Mouse (Mus musculus) bone marrow, adult 2 months (tissue): ENCODE results near the gene Mfap3l. TPM values are rescaled to one million over a fixed set of nuclear protein-coding genes. Genes with fewer than 3 reads are reported as not detected.
A peak's percentile ranks its signal among the peaks of the same experiment; 100 is the strongest.

Experiments
- H3K27ac ChIP-seq: fragments of 200-500 bp; 2 replicates; pipeline ENCODE4 v1.5.1; 2012; ENCODE audit warnings: low read depth, mild to moderate bottlenecking, control low read depth, inconsistent platforms, low read length; ENCODE audit not compliant: control insufficient read depth, poor library complexity, insufficient read depth
- H3K4me1 ChIP-seq: fragments of 200-500 bp; 2 replicates; pipeline ENCODE4 v1.6.1; 2011; ENCODE audit warnings: low read length; ENCODE audit not compliant: control insufficient read depth, insufficient read depth
- H3K4me3 ChIP-seq: fragments of 200-500 bp; replicated peaks from 2 replicates; pipeline ENCODE3; 2011; ENCODE audit warnings: mild to moderate bottlenecking, low read depth, low read length, control low read depth; ENCODE audit not compliant: control insufficient read depth
- CTCF ChIP-seq: fragments of 200-500 bp; IDR thresholded peaks from 2 replicates; pipeline ENCODE4 v1.5.1; 2011; ENCODE audit warnings: low read length, control low read depth; ENCODE audit not compliant: control insufficient read depth, insufficient read depth
- POLR2A ChIP-seq: fragments of 200-500 bp; IDR thresholded peaks from 2 replicates; pipeline ENCODE4 v1.6.1; 2011; ENCODE audit warnings: low read depth, mild to moderate bottlenecking, control low read depth, low read length, borderline replicate concordance; ENCODE audit not compliant: control insufficient read depth
- WGBS: fragments of 180-500 bp; shearing (Covaris S2); methylation state at CpG from one replicate; pipeline ENCODE4 v1.1.7; 2018; 5-methylcytosine and 5-hydroxymethylcytosine counted together
- polyA plus RNA-seq: library from polyadenylated mRNA; stranded (reverse); fragments of >200 nt; gene quantifications from 2 replicates; pipeline ENCODE4 v1.2.4, GENCODE M21; 2011; ENCODE audit warnings: low replicate concordance; ENCODE audit not compliant: missing spikeins, insufficient read depth, insufficient read length

Mfap3l gene
- polyA plus RNA-seq, 1 experiment = 5.7 TPM

- Histone ChIP-seq H3K4me3 (no peak overlapping the region), H3K4me1 (no peaks in the 10 kb centered on the region), H3K27ac (no peak overlapping the region)
- TF ChIP-seq CTCF (no peak), POLR2A (no peak)
- 70% methylated on average over 1 of the region's 1 CpGs for WGBS
Measured at GRCm38 (mm10) chr8:60623438-60623837, 9.2 kb upstream of the Mfap3l start.

GRCm38 (mm10) chr8:60624722-60625121 is 7.9 kb upstream of the Mfap3l start:
- no peak overlapping the region for H3K27ac ChIP-seq
- H3K4me1 ChIP-seq = no peaks in the 10 kb centered on the region
- no peak overlapping the region for H3K4me3 ChIP-seq
- WGBS = 45% methylated on average over 7 of the region's 7 CpGs
- TF ChIP-seq POLR2A = no peak
- no peak for TF ChIP-seq CTCF

- TF ChIP-seq POLR2A (no peak), CTCF (no peak)
- Histone ChIP-seq H3K4me1 (peaks cover 2% of the 10 kb centered on the region), H3K27ac (no peak overlapping the region), H3K4me3 (no peak overlapping the region)
- 84% methylated on average over 3 of the region's 3 CpGs for WGBS
Measured at GRCm38 (mm10) chr8:60627937-60628336, 4.7 kb upstream of the Mfap3l start.

- Histone ChIP-seq H3K4me1 (peaks cover 2% of the 10 kb centered on the region), H3K27ac (no peak overlapping the region), H3K4me3 (no peak overlapping the region)
- WGBS = 69% methylated on average over 4 of the region's 4 CpGs
- TF ChIP-seq CTCF = no peak
- no peak for TF ChIP-seq POLR2A
Measured at GRCm38 (mm10) chr8:60629059-60629458, 3.6 kb upstream of the Mfap3l start.

- peaks cover 2% of the 10 kb centered on the region for H3K4me1 ChIP-seq
- WGBS = 1% methylated on average over 13 of the region's 13 CpGs
- no peak overlapping the region for H3K27ac ChIP-seq
- 0 out of 2 replicates have a peak, but pooled peaks have one; percentile 1 for TF ChIP-seq CTCF
- no peak for TF ChIP-seq POLR2A
- H3K4me3 ChIP-seq = peak overlapping the region; percentile 21
Measured at GRCm38 (mm10) chr8:60631504-60631934, 1.1 kb upstream of the Mfap3l start.

- H3K27ac ChIP-seq = 0 out of 2 replicates have a peak overlapping the region, but pooled peaks have one; percentile 0
- TF ChIP-seq CTCF (no peak), POLR2A (no peak)
- under 1% methylated on average over 56 of the region's 56 CpGs for WGBS
- H3K4me3 ChIP-seq = peak overlapping the region; percentile 71
- peaks cover 2% of the 10 kb centered on the region for H3K4me1 ChIP-seq
Measured at GRCm38 (mm10) chr8:60632933-60633655, 467 bp downstream of the Mfap3l start.

GRCm38 (mm10) chr8:60634921-60635320 is 2.3 kb downstream of the Mfap3l start:
- TF ChIP-seq CTCF = no peak
- 63% methylated on average over 2 of the region's 2 CpGs for WGBS
- Histone ChIP-seq H3K27ac (no peak overlapping the region), H3K4me1 (peaks cover 2% of the 10 kb centered on the region), H3K4me3 (no peak overlapping the region)

- TF ChIP-seq POLR2A (no peak), CTCF (no peak)
- no peak overlapping the region for H3K4me3 ChIP-seq
- peaks cover 2% of the 10 kb centered on the region for H3K4me1 ChIP-seq
- H3K27ac ChIP-seq = no peak overlapping the region
Measured at GRCm38 (mm10) chr8:60635846-60636245, 3.2 kb downstream of the Mfap3l start.

- no peak overlapping the region for H3K4me3 ChIP-seq
- no peak for TF ChIP-seq CTCF
- TF ChIP-seq POLR2A = no peak
- no peaks in the 10 kb centered on the region for H3K4me1 ChIP-seq
- WGBS = 87% methylated on average over 17 of the region's 17 CpGs
- no peak overlapping the region for H3K27ac ChIP-seq
Measured at GRCm38 (mm10) chr8:60640046-60640445, 7.4 kb downstream of the Mfap3l start.
